Mouse (Mus musculus): ENCODE measurements at regions not wholly inside any gene's neighbourhood (a gene's known extent, or its start where the extent isn't known, plus 50 kb on each side); places are given as distances from the start of the nearest gene placed in this dataset.

DNA sequence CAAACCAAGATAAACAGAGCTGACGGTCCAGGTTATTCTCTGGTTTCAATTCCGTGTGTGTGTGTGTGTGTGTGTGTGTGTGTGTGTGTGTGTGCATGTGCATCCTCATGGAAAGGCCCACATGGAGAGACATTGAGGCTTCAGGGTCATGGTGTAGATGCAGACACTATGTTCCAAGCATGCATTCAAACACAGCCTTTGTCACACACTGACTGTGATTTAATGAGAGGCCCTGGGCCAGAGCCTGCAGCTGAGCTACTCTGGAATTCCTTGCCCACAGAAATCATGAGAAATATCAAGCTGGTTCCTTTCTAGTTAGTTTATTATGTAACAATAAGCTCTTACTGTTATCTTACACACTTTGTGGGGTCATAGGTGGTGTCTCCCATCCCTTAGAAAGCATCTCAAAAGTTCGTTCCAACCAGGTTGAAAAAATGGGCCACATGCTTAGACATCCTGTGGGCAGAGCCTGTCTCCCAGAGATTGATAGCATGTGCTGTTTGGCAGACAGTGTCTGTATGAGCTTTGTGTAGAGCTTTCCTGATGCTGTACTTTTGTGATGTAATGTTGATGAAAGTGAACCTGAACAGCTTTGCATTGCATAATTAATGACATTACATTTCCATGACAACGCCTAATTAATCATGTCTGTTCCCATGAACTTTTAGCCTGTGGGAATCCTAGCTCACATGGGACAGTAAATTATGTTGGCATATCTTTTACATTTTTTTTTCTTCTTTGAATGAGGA is 62.8 kb upstream of the Tpm1 start:
- TF ChIP-seq MAX (IDR thresholded peaks at IDR 0.05; ENCODE audit: low read depth) (no peak), MYOG (IDR thresholded peaks at IDR 0.05; ENCODE audit: control insufficient read depth in 1 of 3, insufficient read depth in 1 of 3, insufficient read length in 2 of 3, low read depth in 2 of 3) (no peak), TCF12 (IDR thresholded peaks at IDR 0.05; ENCODE audit: insufficient read depth, poor library complexity, severe bottlenecking) (no peak), USF1 (IDR thresholded peaks at IDR 0.05; ENCODE audit: low read depth) (no peak), SRF (IDR thresholded peaks at IDR 0.05; ENCODE audit: control insufficient read depth, insufficient read length, low read depth) (no peak), POLR2A (IDR thresholded peaks at IDR 0.05; ENCODE audit: insufficient read length, low read depth) (no peak), REST (IDR thresholded peaks at IDR 0.05; ENCODE audit: insufficient read depth, insufficient read length) (no peak)
